Mouse (Mus musculus): ENCODE data around the gene Slc24a4.

Slc24a4 gene

DNA sequence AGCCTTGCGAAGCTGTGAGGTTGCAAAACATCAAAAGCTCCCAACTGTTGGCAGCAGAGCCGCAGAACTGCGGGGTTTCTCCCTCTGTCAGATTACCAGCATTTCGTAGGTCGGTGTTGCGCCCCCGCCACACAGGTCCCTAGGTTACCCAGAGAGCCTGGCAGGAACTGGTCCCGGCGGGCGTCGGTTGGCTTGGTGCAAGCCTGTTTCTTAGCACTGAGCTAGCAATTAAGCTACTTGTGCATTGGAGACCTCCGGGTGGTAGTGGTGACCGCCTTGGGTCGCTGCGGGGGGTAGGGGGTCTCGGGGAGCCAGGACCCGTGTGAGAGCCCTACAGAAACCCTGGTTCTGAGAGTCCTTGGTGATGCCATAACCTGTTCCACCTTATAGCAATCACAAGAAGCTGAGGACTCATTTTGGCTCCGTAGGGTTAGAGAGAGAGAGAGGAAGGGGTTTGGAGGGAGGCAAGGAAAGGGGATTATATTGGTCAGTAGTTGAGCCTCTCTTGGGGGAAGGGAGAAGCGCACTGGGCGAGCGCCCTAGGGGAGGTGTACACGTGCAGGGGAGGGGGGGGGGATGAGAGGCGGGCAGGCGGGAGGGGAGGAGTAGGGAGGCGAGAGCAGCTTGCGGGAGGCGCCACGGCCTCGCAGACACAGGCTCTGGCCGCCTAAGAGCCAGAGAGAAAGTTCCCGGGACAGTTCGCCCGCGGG is at the start of gene Slc24a4:
TSS of gene Slc24a4 (plus strand) at position 653 of the 710 bp plus-strand sequence.
- DNase-seq (ENCODE audit: low spot score in 2 of 2): no peak

DNA sequence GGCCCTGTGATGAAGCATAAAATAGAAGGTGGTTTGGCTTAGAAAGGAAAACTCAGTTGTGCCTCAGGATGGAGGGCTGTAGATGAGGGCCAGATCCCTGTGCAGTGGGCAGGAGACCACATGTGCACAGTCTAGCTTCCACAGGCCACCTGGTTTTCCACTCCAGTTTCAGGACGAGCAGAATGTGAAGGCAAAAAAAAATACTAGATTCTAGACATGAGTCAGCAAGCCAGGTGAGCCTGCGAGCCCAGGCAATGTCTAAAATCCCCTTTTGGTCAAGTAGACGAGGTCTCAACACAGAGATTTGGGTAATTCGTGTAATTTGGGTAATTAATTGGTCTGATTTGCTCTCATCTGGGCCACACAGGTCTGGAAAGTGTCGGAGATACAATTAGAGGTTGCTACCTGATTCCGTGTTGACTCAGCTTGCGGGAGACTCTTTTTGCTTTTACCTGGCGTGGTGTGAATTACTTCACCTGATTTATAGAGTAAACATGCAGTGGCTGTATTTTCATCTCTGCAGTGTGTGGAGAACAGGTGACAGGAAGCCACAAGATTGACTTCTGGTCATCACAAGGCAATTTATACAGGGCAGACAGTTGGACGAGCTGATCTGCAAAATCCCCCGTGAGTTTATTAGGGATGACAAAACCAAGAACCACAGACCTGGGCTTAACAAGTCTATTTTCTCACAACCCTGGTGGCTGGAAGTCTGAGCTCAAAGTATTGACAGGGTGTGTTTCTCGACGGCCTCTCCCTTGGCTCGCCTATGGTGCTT is 45.7 kb upstream of the Slc24a4 start:
- no peak for DNase-seq (ENCODE audit: low spot score in 2 of 2)

DNA sequence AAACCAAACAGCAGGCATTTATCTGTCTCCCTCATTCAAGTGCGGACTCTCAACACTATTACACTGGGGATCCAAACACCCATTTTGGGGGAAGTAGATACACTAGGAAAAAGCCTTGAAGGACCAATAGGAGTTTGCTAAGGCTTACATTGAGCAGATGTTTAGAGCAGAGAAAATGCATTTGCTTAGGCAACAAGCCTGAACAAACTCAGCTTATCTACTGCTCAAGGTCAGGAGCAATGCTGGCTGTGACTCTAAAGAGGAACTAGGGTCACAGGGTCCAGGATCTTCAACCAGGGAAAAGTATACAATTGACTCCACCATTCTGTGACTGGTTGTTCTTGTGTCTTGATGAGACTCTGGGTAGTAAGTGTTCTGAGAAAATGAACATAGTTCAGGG is 38.0 kb upstream of the Slc24a4 start:
- no peak for DNase-seq (ENCODE audit: low spot score in 2 of 2)

DNA sequence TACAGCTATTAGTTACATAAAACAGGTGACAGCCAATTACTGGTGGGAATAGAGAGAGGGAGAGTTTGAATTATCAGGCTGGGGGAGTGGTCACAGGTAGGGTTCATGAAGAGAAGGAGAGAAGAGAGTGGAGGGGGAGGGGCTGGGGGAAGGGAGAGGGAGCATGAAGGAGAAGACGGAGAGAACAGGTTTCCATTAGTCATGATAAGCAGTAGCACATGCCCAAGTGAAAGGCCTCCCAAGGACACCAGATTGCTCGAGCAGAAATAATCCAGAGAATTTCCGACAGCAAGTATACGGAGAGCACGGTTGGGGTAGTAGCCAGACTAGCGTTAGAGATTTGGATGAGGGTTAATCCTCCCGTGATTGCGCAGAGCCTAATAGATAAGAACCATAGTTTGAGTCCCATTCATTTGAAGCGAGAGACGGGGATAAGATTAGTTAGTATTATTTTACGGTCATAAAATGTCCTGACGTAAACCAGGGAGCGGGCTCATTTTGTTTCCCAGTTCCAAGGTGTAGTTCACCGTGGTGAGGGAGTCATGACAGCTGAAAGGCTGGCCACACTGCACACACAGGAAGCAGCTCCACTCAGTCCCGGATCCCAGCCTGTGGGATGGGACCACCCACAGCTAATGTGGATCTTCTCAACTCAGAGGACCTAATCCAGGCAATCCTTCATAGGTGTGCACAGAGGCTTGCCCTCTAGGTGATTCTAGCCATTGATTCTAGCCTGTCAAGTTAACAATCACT is 36.0 kb upstream of the Slc24a4 start:
- no peak for DNase-seq (ENCODE audit: low spot score in 2 of 2)

DNA sequence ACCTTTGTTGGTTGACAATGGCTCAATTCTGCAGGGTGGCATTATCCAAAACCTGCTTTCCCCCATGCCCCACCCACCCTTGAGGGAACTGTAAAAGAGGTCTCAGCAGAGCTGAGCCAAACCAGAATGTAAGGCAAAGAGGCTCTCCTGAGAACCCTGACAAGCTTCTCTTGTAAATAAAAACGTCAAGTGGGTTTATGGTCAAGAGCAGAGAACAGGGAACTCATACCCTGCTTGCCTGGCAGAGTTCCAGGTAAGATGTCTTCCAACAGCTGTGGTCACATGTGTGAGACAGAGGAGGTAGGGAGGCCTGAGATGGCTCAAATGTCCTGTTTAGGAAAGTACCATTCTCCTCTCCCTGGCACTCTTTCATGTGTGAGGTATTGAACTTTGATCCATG is 22.5 kb upstream of the Slc24a4 start:
- no peak for DNase-seq (ENCODE audit: low spot score in 2 of 2)

DNA sequence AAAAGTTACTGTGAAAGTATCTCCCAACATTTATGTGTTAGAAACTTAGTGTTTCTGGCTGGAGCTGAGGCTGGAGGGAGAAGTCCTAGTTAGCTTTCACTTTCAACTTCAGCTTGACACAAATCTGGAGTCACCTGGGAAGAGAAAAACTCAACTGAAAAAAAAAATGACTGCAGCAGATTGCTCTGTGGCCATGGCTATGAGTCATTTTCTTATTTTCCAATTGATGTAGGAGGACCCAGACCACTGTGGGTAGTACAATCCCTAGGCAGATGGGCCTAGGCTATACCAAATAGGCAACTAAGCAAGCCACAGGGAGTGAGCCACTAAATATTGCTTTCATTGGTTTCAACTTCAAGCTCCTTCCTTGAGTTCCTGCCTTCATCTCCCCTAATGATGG is 19.7 kb upstream of the Slc24a4 start:
- no peak for DNase-seq (ENCODE audit: low spot score in 2 of 2)

DNA sequence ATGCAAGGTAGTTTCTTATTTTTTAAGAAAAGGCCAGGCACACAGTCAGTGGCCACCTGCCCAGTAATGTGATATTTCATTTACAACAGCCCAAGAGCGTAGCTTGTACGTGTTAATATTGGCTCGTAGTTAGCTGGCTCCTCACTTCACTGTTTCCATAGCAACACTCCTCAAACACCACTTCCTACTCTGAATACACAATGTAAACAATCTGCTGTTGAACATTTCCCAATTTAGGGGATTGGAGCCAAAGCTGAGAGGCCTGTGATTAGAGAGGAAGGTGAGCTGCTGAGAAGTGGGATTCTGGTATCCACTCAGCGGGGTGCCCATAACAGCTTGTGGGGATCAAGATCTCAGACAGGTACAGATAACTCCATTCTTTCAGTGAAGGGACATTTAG is 16.0 kb upstream of the Slc24a4 start:
- no peak for DNase-seq (ENCODE audit: low spot score in 2 of 2)

DNA sequence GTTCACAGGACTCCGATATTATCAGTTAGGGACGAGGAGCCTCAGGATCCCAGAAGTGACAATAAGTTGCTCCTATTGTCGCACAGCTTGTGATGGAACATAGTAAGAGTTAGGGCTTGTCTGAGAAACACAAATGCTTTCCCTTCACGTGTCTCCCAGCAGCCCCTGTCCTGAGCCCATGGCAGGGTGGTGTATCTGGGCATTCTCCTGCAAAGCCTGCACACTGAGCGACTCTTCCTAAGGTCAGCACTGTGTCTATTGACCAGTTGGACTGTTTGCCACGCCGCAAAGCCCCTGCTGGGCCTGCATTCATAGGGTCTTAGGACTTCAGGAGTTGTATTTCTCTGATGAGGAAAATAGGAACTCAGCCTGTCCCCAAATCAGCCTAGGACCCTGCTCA is 15.6 kb upstream of the Slc24a4 start:
- no peak for DNase-seq (ENCODE audit: low spot score in 2 of 2)

DNA sequence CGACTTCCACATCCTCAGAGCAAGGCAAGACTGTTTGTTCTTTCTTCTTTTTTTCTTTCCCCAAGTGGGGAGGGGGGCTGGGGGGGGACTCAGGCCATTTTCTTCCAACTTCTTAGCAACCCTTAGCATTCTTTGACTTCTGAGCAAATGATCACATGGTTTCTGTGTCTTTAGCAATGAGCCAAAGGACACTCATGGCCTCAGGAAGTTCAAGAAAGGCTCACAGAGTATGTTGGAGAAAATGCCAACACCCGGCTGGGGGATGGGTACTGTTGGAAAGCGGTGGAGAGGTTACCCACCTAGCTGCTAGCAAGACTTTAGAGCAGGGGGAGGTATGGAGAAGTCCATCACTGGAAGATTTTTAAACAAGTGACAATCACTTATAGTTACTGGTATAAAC is 15.1 kb upstream of the Slc24a4 start:
- DNase-seq (ENCODE audit: low spot score in 2 of 2): no peak

DNA sequence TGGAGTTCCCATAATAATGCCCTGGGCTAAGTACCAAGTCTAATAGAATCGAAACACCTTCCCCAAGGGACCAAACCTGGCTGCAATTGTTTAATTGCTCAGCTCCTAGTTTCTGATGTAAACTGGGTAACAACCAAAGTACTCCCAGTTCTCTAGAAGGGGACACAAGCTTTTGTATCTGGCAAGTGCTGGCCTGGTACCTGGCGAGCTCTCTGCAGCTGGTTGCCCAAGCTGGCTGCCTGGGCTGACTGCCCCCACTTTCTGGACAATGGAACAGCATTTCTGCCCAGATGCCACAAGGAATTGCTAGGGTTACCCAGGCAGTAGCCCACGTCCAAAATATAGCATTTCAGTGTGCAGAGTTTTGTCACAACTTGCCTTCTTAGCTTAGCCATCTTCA is 12.0 kb upstream of the Slc24a4 start:
- DNase-seq (ENCODE audit: low spot score in 2 of 2): no peak

DNA sequence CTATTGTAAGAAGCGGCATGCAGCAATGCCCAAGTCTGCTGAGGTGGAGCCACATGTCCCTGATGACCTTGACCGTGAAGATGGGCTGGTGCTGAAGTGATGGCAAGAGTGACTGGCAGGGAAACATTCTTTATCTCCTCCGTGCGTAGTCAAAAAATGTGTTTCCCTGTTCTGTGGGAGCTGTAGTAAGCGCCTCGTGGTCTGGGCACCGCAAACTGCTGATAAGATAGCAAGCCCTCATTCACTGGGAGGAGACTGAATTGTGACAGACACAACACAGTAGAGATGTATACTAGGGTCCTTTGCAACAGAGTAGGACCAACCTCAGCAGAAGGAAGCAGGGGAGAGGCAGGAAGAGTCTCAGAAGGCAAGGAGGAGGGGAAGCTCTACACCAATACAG is 10.5 kb upstream of the Slc24a4 start:
- no peak for DNase-seq (ENCODE audit: low spot score in 2 of 2)

DNA sequence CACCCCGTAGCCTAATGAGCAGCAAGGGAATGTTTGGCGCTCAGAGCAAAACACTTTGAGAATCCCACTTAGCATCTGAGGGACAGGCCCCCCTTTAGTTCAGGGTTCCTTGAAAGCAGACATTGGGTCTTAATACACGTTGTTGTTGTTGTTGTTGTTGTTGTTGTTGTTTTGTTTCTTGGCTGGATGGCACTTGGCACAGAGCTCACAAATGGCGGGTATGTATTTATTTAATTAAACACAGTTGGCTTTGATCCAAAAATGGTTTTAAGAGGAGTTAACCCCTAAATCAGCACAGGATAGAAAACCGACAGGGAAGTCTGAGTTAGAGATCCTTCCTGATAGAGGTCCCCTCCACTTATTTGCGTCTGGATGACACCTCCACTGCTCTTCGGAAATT is 932 bp upstream of the Slc24a4 start:
- no peak for DNase-seq (ENCODE audit: low spot score in 2 of 2)

DNA sequence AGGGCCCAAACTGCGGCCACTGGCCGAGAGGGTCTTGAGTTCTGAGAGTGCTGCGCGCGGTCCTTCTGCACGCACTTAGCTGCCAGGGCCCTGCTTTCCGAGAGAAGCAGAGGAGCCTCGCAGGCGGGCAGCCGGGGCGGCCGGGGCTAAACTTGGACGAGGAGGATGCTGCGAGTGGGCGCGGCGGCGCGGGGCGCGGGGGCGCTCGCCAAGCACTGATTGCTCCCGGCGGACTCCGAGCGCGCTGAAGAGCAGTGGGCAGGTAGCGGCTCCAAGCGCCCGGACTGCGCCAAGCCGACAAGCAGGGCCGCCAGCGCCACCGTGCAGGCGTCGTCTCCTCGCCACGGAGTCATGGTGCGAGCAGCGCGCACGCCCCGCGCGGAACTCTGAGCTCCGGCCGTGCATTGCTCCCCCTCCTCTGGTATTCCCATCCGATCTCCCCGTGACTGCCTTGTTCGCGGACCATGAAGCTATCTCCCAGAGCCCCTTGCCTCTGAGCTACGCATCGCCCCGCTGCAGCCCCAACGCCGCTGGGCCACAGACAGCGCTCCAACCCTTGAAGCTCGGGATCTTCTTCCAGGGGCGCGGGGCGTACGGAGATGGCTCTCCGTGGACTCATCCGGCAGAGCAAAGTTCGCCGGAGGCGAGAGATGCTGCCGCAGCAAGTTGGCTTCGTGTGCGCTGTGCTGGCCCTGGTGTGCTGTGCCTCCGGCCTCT is 416 bp downstream of the Slc24a4 start:
- peak in 1 of 2 experiments; percentile 11 for DNase-seq (ENCODE audit: low spot score in 2 of 2)

DNA sequence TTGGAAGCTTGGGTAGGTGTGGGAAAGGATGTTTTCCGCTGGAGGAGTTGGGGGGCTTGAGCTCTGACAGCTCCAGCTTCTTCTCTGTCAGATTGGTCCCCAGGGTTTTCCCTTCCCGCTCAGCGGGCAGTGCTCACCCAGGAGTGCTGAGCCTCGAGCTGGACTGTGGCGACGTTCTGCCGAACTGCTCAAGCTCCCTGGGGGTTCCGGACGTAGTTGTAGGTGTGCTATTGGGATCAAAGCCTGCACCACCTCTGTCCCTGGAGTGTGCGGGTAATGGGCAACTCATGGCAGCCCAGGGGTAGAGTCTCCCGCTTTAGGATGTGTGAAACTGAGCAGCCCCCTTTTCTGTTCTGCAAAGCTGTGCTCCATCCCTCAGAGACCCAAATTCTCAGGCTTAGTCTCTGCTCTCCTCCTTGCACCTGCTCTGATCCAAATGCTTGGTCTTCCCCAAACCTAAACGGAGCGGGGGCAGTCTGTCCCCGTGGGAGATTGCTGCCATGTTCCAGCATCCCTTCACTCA is 1.0 kb downstream of the Slc24a4 start:
- DNase-seq (ENCODE audit: low spot score in 2 of 2): no peak

DNA sequence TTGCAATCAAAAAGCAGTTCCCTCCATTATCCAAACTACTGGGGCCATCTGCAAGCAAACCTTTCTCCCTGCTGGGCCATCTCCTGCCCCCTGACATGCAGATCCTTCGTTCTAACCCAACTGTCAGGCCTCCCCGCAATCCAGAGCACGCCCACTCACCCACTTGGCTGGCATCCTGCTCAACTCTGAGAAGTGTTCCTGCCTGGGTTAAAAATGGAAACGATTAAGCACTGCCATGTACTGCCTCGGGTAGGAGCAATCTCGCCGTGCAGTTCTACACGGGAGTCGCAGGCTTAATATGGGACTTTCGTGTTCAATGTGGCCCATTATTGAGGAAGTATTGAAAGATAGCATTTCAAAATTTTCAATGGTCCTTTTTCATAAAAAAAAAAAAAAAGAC is 11.2 kb downstream of the Slc24a4 start:
- no peak for DNase-seq (ENCODE audit: low spot score in 2 of 2)

DNA sequence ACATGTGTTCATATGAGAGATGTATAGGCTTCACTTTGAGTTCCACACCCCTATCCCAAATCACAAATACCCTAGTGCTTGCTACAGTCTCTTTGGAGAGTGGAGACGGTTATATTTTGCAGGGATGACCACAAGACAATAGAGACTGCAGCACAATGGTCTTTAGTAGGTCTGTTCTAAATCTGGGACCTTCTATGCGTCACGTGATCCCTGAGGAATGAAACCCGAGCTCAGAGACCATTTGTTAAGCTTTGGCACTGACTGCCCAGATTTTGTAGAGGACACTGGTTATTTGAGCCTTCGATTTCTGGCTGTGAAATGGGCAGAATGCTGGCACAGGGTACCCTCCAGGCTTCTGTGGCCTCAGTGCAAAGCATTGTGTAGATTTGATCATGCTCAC is 12.8 kb downstream of the Slc24a4 start:
- DNase-seq (ENCODE audit: low spot score in 2 of 2): no peak

DNA sequence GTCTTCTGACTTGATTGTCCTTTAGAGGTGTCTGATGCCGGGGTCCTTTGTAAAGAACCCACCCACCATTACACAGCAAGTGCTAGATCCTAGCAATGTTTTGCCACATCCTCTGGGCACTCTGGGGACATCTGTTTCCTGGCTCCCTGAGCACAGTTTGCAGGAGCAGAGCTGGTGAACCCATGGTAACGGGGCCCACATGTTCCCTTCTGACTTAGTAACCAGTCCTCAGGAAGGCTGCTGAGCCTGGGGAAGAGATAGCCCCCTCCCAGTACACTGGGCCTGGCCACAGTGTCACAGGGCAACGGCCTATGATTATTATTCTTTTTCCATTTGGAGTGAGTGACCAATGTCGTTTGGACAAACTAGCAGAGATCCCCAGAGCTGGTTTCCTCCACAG is 19.1 kb downstream of the Slc24a4 start:
- DNase-seq (ENCODE audit: low spot score in 2 of 2): no peak

DNA sequence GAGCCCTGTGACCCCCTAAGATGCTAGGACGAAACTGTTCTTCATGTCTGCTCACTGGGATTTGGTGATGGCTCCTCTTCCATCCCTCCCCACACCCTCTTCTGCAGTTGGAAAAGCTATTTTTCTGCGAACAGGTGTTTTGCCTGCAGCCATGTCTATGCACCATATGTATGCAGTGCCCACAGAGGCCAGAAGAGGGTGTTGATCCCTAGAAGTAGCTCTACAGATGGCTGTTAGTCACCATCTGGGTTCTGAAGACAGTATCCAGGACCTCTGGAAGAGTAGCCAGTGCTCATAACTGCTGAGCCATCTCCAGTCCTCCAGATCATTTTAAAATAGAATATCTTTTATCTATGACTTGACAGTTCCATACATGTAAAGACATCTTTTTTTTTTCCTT is 20.2 kb downstream of the Slc24a4 start:
- DNase-seq (ENCODE audit: low spot score in 2 of 2): peak in 1 of 2 experiments; percentile 18

DNA sequence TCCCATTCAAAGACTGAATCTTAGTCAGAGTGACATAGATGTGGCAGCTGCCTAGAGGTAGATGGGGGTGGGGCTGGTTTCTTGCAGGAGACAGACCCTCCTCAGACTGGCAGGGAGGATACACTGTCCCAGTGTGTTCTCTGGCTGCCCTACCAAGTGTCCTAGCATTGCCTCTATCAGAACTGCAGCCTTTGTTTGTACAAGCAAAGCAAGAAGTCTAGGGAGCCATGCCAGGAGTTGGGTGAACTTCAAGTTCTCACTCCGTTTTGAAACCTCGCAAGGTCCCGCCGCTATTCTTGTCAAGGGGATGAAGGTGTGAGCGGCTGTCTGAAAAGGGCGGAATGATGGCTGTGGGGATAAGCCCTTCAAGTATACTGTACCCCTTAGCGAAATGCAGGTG is 22.7 kb downstream of the Slc24a4 start:
- DNase-seq (ENCODE audit: low spot score in 2 of 2): no peak

DNA sequence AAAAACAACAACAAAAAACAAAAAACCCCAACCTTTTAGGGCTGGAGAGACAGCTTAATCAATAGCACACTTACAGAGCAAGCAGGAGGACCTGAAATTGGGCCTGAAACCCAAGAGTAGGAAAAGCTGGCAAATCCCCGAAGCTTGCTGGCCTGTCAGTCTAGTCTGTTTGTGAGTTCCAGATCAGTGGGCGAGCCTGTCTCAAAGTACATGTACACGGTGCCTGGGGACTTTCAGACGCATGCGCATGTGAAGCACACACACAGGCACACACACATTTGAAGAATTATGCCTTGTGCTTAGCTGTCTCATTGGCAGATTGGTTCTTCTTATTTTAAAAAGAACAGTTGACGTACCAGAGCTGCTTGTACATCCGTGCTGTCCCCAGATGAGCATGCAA is 25.3 kb downstream of the Slc24a4 start:
- no peak for DNase-seq (ENCODE audit: low spot score in 2 of 2)

DNA sequence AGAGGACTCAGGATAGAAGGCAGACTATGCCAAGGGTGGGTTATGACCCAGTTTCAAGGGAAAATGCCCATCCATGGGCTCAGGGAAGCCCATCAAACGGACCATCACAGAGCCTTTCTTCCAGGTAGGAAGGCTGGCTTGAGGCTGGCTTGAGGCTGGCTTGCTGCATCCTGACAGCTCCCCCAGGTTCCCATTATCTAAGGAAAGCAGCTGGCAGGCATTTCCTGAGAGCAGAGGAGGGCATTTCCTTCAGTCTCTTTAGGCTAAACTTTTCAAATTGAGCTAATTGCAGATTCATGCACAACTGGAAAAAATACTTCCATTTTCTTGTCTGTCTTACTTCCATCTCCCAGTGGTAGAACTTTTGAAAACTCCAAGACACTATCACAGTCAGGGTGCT is 26.3 kb downstream of the Slc24a4 start:
- DNase-seq (ENCODE audit: low spot score in 2 of 2): no peak

DNA sequence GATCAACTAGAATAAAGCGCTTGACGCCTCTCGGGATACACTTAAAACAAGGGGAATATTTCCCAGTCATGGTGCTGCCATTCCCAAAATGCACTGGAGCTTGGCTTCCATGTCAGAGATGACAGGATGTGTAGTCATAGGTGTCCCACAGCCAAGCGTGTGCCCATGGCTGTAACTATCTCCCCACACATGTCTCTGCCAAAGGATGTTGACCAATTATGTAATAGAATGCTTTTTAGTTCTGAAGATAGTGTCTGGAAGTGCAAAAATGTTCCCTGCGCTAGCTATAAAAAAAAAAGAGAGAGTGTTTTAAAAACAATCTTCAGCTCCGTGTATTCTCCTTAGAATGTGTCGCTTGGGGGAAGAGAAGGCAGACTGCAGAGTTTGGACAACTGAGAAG is 36.1 kb downstream of the Slc24a4 start:
- DNase-seq (ENCODE audit: low spot score in 2 of 2): no peak

All from thymus, postnatal 10 days (tissue).